Mouse (Mus musculus): ENCODE measurements around the gene Socs7. TPM values are rescaled to one million over a fixed set of nuclear protein-coding genes. Genes with fewer than 3 reads are reported as not detected.

Gene Socs7
- total RNA-seq, 2 experiments from 2014 or later = 88.1 to 90.7 TPM

- intact Hi-C loops (cut with DNase I) = loop anchor here (5.0 kb wide), 1 partner anchor 44 kb away; no protein-coding TSS in a partner anchor
- DNase-seq (ENCODE audit: low spot score in 2 of 2) = peak; percentile 74 to 82
Observed at GRCm38 (mm10) chr11:97408171-97408570, 45.8 kb downstream of the Socs7 start.

GRCm38 (mm10) chr11:97410958-97411357, 48.6 kb downstream of the Socs7 start:
- DNase-seq (ENCODE audit: low spot score in 2 of 2) = no peak
- intact Hi-C loops (cut with DNase I) = no loop called here

- no peak for DNase-seq (ENCODE audit: low spot score in 2 of 2)
- intact Hi-C loops (cut with DNase I) = no loop called here
Observed at GRCm38 (mm10) chr11:97412117-97412516, 49.8 kb downstream of the Socs7 start.

- intact Hi-C loops (cut with DNase I) = no loop called here
- DNase-seq (ENCODE audit: low spot score in 2 of 2) = no peak
Observed at GRCm38 (mm10) chr11:97412808-97413347, 50.5 kb downstream of the Socs7 start.

GRCm38 (mm10) chr11:97415330-97415711, 53.0 kb downstream of the Socs7 start, which contains the start of gene Arhgap23:
TSS of gene Arhgap23 (plus strand) at chr11:97415533.
- intact Hi-C loops (cut with DNase I) = no loop called here
- no peak for DNase-seq (ENCODE audit: low spot score in 2 of 2)

GRCm38 (mm10) chr11:97415712-97416636, 53.6 kb downstream of the Socs7 start:
- DNase-seq (ENCODE audit: low spot score in 2 of 2) = no peak
- intact Hi-C loops (cut with DNase I) = no loop called here

- intact Hi-C loops (cut with DNase I) = no loop called here
- DNase-seq (ENCODE audit: low spot score in 2 of 2) = no peak
Observed at GRCm38 (mm10) chr11:97416637-97417035, 54.3 kb downstream of the Socs7 start.

- intact Hi-C loops (cut with DNase I) = no loop called here
- DNase-seq (ENCODE audit: low spot score in 2 of 2) = no peak
Observed at GRCm38 (mm10) chr11:97418834-97419539, 56.6 kb downstream of the Socs7 start.

- intact Hi-C loops (cut with DNase I) = no loop called here
- no peak for DNase-seq (ENCODE audit: low spot score in 2 of 2)
Observed at GRCm38 (mm10) chr11:97419540-97419900, 57.2 kb downstream of the Socs7 start.

GRCm38 (mm10) chr11:97422507-97422906, 60.2 kb downstream of the Socs7 start:
- intact Hi-C loops (cut with DNase I) = no loop called here
- DNase-seq (ENCODE audit: low spot score in 2 of 2) = peak in 1 of 2 experiments; percentile 50

- no peak for DNase-seq (ENCODE audit: low spot score in 2 of 2)
- intact Hi-C loops (cut with DNase I) = no loop called here
Observed at GRCm38 (mm10) chr11:97424092-97424692, 61.8 kb downstream of the Socs7 start.

GRCm38 (mm10) chr11:97424802-97425201, 62.5 kb downstream of the Socs7 start:
- intact Hi-C loops (cut with DNase I) = no loop called here
- no peak for DNase-seq (ENCODE audit: low spot score in 2 of 2)

- intact Hi-C loops (cut with DNase I) = no loop called here
- peak; percentile 73 to 78 for DNase-seq (ENCODE audit: low spot score in 2 of 2)
Observed at GRCm38 (mm10) chr11:97427794-97428725, 65.7 kb downstream of the Socs7 start.

- intact Hi-C loops (cut with DNase I) = no loop called here
- DNase-seq (ENCODE audit: low spot score in 2 of 2) = no peak
Observed at GRCm38 (mm10) chr11:97428726-97429077, 66.4 kb downstream of the Socs7 start.

GRCm38 (mm10) chr11:97429615-97430014, 67.3 kb downstream of the Socs7 start:
- no peak for DNase-seq (ENCODE audit: low spot score in 2 of 2)
- intact Hi-C loops (cut with DNase I) = loop anchor here (5.0 kb wide), 1 partner anchor 38 kb away; no protein-coding TSS in a partner anchor

GRCm38 (mm10) chr11:97432015-97432414, 69.7 kb downstream of the Socs7 start:
- intact Hi-C loops (cut with DNase I) = loop anchor here (5.0 kb wide), 1 partner anchor 35 kb away; no protein-coding TSS in a partner anchor
- DNase-seq (ENCODE audit: low spot score in 2 of 2) = no peak

GRCm38 (mm10) chr11:97432983-97433539, 70.7 kb downstream of the Socs7 start:
- intact Hi-C loops (cut with DNase I) = loop anchor here (5.0 kb wide), 1 partner anchor 34 kb away; no protein-coding TSS in a partner anchor
- DNase-seq (ENCODE audit: low spot score in 2 of 2) = no peak

GRCm38 (mm10) chr11:97434121-97434520, 71.8 kb downstream of the Socs7 start:
- no peak for DNase-seq (ENCODE audit: low spot score in 2 of 2)
- intact Hi-C loops (cut with DNase I) = loop anchor here (5.0 kb wide), 1 partner anchor 33 kb away; no protein-coding TSS in a partner anchor

Data from left cerebral cortex, postnatal 14 days (tissue).